Mouse (Mus musculus) effector memory CD4-positive, alpha-beta T cell, adult 5 months (primary cell): ENCODE results near the gene H2al1a. TPM values are rescaled to one million over a fixed set of nuclear protein-coding genes. Genes with fewer than 3 reads are reported as not detected.

Experiments
- polyA plus RNA-seq: library from polyadenylated mRNA; unstranded; fragments of 100-300 nt; shearing (Covaris generic); gene quantifications from one replicate; pipeline ENCODE4 v1.2.1, GENCODE M21; 2017

The H2al1a gene
- not detected for polyA plus RNA-seq

GRCm38 (mm10) chrX:11298957-11299356 is at the start of gene H2al1a:
TSS of gene H2al1a (plus strand) at chrX:11299257.

GRCm38 (mm10) chrX:11302132-11302531 is 3.1 kb downstream of the H2al1a start, which contains the start of gene H2al1b:
TSS of gene H2al1b (plus strand) at chrX:11302432.

GRCm38 (mm10) chrX:11305355-11305754 is 6.3 kb downstream of the H2al1a start, which contains the start of gene H2al1c:
TSS of gene H2al1c (plus strand) at chrX:11305655.

GRCm38 (mm10) chrX:11308524-11308923 is 9.5 kb downstream of the H2al1a start, which contains the start of gene H2al1d:
TSS of gene H2al1d (plus strand) at chrX:11308824.

GRCm38 (mm10) chrX:11311634-11312033 is 12.6 kb downstream of the H2al1a start, which contains the start of gene H2al1e:
TSS of gene H2al1e (plus strand) at chrX:11311934.

GRCm38 (mm10) chrX:11314858-11315257 is 15.8 kb downstream of the H2al1a start, which contains the start of gene H2al1f:
TSS of gene H2al1f (plus strand) at chrX:11315158.

GRCm38 (mm10) chrX:11317956-11318355 is 18.9 kb downstream of the H2al1a start, which contains the start of gene H2al1g:
TSS of gene H2al1g (plus strand) at chrX:11318256.

GRCm38 (mm10) chrX:11321192-11321591 is 22.1 kb downstream of the H2al1a start, which contains the start of gene H2al1h:
TSS of gene H2al1h (plus strand) at chrX:11321492.

GRCm38 (mm10) chrX:11324359-11324758 is 25.3 kb downstream of the H2al1a start, which contains the start of gene H2al1i:
TSS of gene H2al1i (plus strand) at chrX:11324659.

GRCm38 (mm10) chrX:11327522-11327921 is 28.5 kb downstream of the H2al1a start, which contains the start of gene H2al1j:
TSS of gene H2al1j (plus strand) at chrX:11327822.

Other genes starting within 250 kb of the H2al1a start
- not detected for gene H2al1b, start 3.2 kb downstream of the H2al1a start, polyA plus RNA-seq
- not detected for gene H2al1c, start 6.4 kb downstream of the H2al1a start, polyA plus RNA-seq
- not detected for gene H2al1d, start 9.6 kb downstream of the H2al1a start, polyA plus RNA-seq
- gene H2al1e, start 12.7 kb downstream of the H2al1a start, polyA plus RNA-seq, result not detected
- gene H2al1f, start 15.9 kb downstream of the H2al1a start, polyA plus RNA-seq, result not detected
- gene H2al1g, start 19.0 kb downstream of the H2al1a start, polyA plus RNA-seq, result not detected
- not detected for gene H2al1h, start 22.2 kb downstream of the H2al1a start, polyA plus RNA-seq
- not detected for gene H2al1i, start 25.4 kb downstream of the H2al1a start, polyA plus RNA-seq
- not detected for gene H2al1j, start 28.6 kb downstream of the H2al1a start, polyA plus RNA-seq